Comparison of ENCODE assay signal across 25 mouse cellular contexts in genomic region chr11:65128666-65129065, GRCm38 (mm10). TPM values are rescaled to one million over a fixed set of nuclear protein-coding genes. Genes with fewer than 3 reads are reported as not detected.
DNase-seq lines count a peak whose midpoint lies in the region; ATAC-seq and TF ChIP-seq lines count a peak whose summit lies in the region.
"Had no signal": no experiment of that assay in that cellular context is flagged by ENCODE, and none has a peak within 500 bp of the region (broad histone marks: within the 10 kb centered on the region; RNA-seq: fewer than 3 reads in every experiment).

No protein-coding gene starts in this region.

- no peak for TF ChIP-seq EP300 in stomach, postnatal 0 days (optimal IDR thresholded peaks at IDR 0.05)

- WGBS in kidney, adult 2 months, result 57% methylated on average over 4 of the region's 4 CpGs
- 62% methylated on average over 4 of the region's 4 CpGs for WGBS in kidney, embryonic 14.5 days
- WGBS in stomach, postnatal 0 days, result 43% methylated on average over 4 of the region's 4 CpGs
- 90% methylated on average over 4 of the region's 4 CpGs for WGBS in forebrain, embryonic 11.5 days

- TF ChIP-seq POLR2A in kidney, adult 2 months (IDR thresholded peaks at IDR 0.05; ENCODE audit: low read depth, low read length), result no peak

- no peak overlapping the region for H3K4me2 ChIP-seq in kidney, embryonic 14.5 days (replicated peaks; ENCODE audit: low read depth, low read length)
- H3K4me2 ChIP-seq in stomach, postnatal 0 days (replicated peaks; ENCODE audit: low read depth), result no peak overlapping the region
- no peak overlapping the region for H3K4me2 ChIP-seq in forebrain, embryonic 11.5 days (ENCODE audit: low read depth, low read length, severe bottlenecking)
- H3K4me2 ChIP-seq: hindbrain, embryonic 15.5 days; intestine, embryonic 15.5 days; kidney, embryonic 15.5 days; limb, embryonic 13.5 days; liver, embryonic 12.5 days; midbrain, embryonic 13.5 days had no signal

- no peak overlapping the region for H3K9ac ChIP-seq in kidney, embryonic 14.5 days (ENCODE audit: low read depth, low read length)
- H3K9ac ChIP-seq in stomach, postnatal 0 days (ENCODE audit: low read length), result no peak overlapping the region
- H3K9ac ChIP-seq in forebrain, embryonic 11.5 days (ENCODE audit: low read length), result no peak overlapping the region
- H3K9ac ChIP-seq: forebrain, postnatal 0 days; hindbrain, embryonic 15.5 days; intestine, embryonic 15.5 days; kidney, embryonic 15.5 days; limb, embryonic 13.5 days; liver, embryonic 12.5 days; midbrain, embryonic 13.5 days had no signal

- peak; percentile 14 for DNase-seq in kidney, adult 2 months
- peak; percentile 9 to 13 for DNase-seq in urinary bladder, postnatal 36 days (ENCODE audit: low spot score in 2 of 2)
- DNase-seq in urinary bladder, postnatal 25 days (ENCODE audit: low spot score), result no peak
- peak; percentile 35 for DNase-seq in adrenal gland, postnatal 10 days
- DNase-seq in stomach, postnatal 0 days (ENCODE audit: low spot score), result no peak
- DNase-seq in forebrain, embryonic 11.5 days (ENCODE audit: low spot score), result no peak
- DNase-seq in spleen, postnatal 14 days (ENCODE audit: low spot score in 2 of 2), result no peak
- DNase-seq: cerebellum, adult 9-10 months; forebrain, postnatal 0 days; gastrocnemius, postnatal 25 days; layer of hippocampus, postnatal 36 days had no signal

- H3K27ac ChIP-seq in kidney, adult 2 months (ENCODE audit: insufficient read depth, low read depth, low read length), result no peak overlapping the region
- H3K27ac ChIP-seq in kidney, embryonic 14.5 days (ENCODE audit: low read depth, low read length), result no peak overlapping the region
- no peak overlapping the region for H3K27ac ChIP-seq in stomach, postnatal 0 days (replicated peaks)
- no peak overlapping the region for H3K27ac ChIP-seq in forebrain, embryonic 11.5 days (ENCODE audit: low read depth, low read length)
- H3K27ac ChIP-seq: hindbrain, embryonic 15.5 days; intestine, embryonic 15.5 days; kidney, embryonic 15.5 days; limb, embryonic 13.5 days; liver, embryonic 12.5 days; midbrain, embryonic 13.5 days had no signal

- no peaks in the 10 kb centered on the region; the same call in 1 of the 2 replicates for H3K4me1 ChIP-seq in kidney, adult 2 months (ENCODE audit: control insufficient read depth, insufficient read depth, low read length)
- peaks cover 19% of the 10 kb centered on the region for H3K4me1 ChIP-seq in kidney, embryonic 14.5 days (ENCODE audit: control insufficient read depth, insufficient read depth, low read length)
- H3K4me1 ChIP-seq in stomach, postnatal 0 days (replicated peaks; ENCODE audit: control insufficient read depth, insufficient read depth), result 0 out of 2 replicates have a peak, but pooled peaks cover 2% of the 10 kb centered on the region
- peaks cover 4% of the 10 kb centered on the region; the same call in 1 of the 2 replicates for H3K4me1 ChIP-seq in forebrain, embryonic 11.5 days (replicated peaks; ENCODE audit: control insufficient read depth, insufficient read depth, low read length)
- H3K4me1 ChIP-seq: liver, embryonic 12.5 days; megakaryocyte, embryonic 14.5 days had no signal

- H3K4me3 ChIP-seq in kidney, adult 2 months (ENCODE audit: insufficient read depth, low read depth, low read length), result no peak overlapping the region
- no peak overlapping the region for H3K4me3 ChIP-seq in kidney, embryonic 14.5 days (ENCODE audit: low read length)
- H3K4me3 ChIP-seq in stomach, postnatal 0 days (ENCODE audit: low read depth, low read length), result no peak overlapping the region
- H3K4me3 ChIP-seq in forebrain, embryonic 11.5 days (ENCODE audit: low read depth, low read length), result no peak overlapping the region
- H3K4me3 ChIP-seq: hindbrain, embryonic 15.5 days; intestine, embryonic 15.5 days; kidney, embryonic 15.5 days; limb, embryonic 13.5 days; liver, embryonic 12.5 days; megakaryocyte, embryonic 14.5 days; midbrain, embryonic 13.5 days had no signal

- H3K36me3 ChIP-seq in kidney, adult 2 months (ENCODE audit: control insufficient read depth, insufficient read depth, low read length), result no peaks in the 10 kb centered on the region
- H3K36me3 ChIP-seq in kidney, embryonic 14.5 days (ENCODE audit: control insufficient read depth, insufficient read depth, low read length), result no peaks in the 10 kb centered on the region
- no peaks in the 10 kb centered on the region for H3K36me3 ChIP-seq in stomach, postnatal 0 days (ENCODE audit: control insufficient read depth, insufficient read depth, low read length)
- H3K36me3 ChIP-seq in forebrain, embryonic 11.5 days (ENCODE audit: control insufficient read depth, insufficient read depth, low read length), result no peaks in the 10 kb centered on the region
- H3K36me3 ChIP-seq: hindbrain, embryonic 15.5 days; intestine, embryonic 15.5 days; kidney, embryonic 15.5 days; limb, embryonic 13.5 days; liver, embryonic 12.5 days; midbrain, embryonic 13.5 days had no signal

- ATAC-seq in kidney, embryonic 14.5 days (ENCODE audit: low FRiP score, low TSS enrichment), result no peak
- peak; percentile 77 for ATAC-seq in stomach, postnatal 0 days (ENCODE audit: low FRiP score, low TSS enrichment)
- no peak for ATAC-seq in forebrain, embryonic 11.5 days (replicated peaks; ENCODE audit: low FRiP score)
- ATAC-seq: forebrain, postnatal 0 days; intestine, embryonic 15.5 days; liver, embryonic 12.5 days; midbrain, embryonic 13.5 days had no signal

- no peaks in the 10 kb centered on the region for H3K9me3 ChIP-seq in kidney, embryonic 14.5 days (ENCODE audit: control insufficient read depth, low read length)
- H3K9me3 ChIP-seq in stomach, postnatal 0 days (ENCODE audit: control insufficient read depth, low read length), result no peaks in the 10 kb centered on the region
- no peaks in the 10 kb centered on the region for H3K9me3 ChIP-seq in forebrain, embryonic 11.5 days (ENCODE audit: control insufficient read depth, low read length)
- H3K9me3 ChIP-seq: hindbrain, embryonic 15.5 days; intestine, embryonic 15.5 days; kidney, embryonic 15.5 days; limb, embryonic 13.5 days; liver, embryonic 12.5 days; midbrain, embryonic 13.5 days had no signal

- no peaks in the 10 kb centered on the region for H3K27me3 ChIP-seq in kidney, adult 2 months (replicated peaks; ENCODE audit: control insufficient read depth, insufficient read depth, low read length)
- no peaks in the 10 kb centered on the region for H3K27me3 ChIP-seq in kidney, embryonic 14.5 days (ENCODE audit: control insufficient read depth, insufficient read depth, low read length)
- no peaks in the 10 kb centered on the region for H3K27me3 ChIP-seq in stomach, postnatal 0 days (ENCODE audit: control insufficient read depth, insufficient read depth, low read length)
- no peaks in the 10 kb centered on the region for H3K27me3 ChIP-seq in forebrain, embryonic 11.5 days (ENCODE audit: control insufficient read depth, insufficient read depth, low read length)
- H3K27me3 ChIP-seq: hindbrain, embryonic 15.5 days; intestine, embryonic 15.5 days; kidney, embryonic 15.5 days; limb, embryonic 13.5 days; liver, embryonic 12.5 days; megakaryocyte, embryonic 14.5 days; midbrain, embryonic 13.5 days had no signal

- TF ChIP-seq CTCF in kidney, adult 2 months (conservative IDR thresholded peaks at IDR 0.05; ENCODE audit: insufficient read depth, insufficient read length, low read depth, low read length), result no peak
- TF ChIP-seq CTCF in stomach, postnatal 0 days (IDR thresholded peaks at IDR 0.05; ENCODE audit: low read depth), result no peak

RNA-seq across cellular contexts. Expression of gene 1700086D15Rik, which starts 31.0 kb away (rescaled TPM):
- 0.09 and 0.11 TPM in 2 replicates for polyA plus RNA-seq in kidney, adult 2 months (2012; rRNA removed)
- not detected in 2 replicates for polyA plus RNA-seq in kidney, embryonic 14.5 days (2014; fragmentation: Nextera tagmentation; extraction: Ambion mirVana)
- total RNA-seq in adrenal gland, postnatal 10 days (2021), result under 1 TPM; 0.24 to 0.36 TPM
- 0.12 TPM in 1 of 2 replicates, not detected in the other for polyA plus RNA-seq in stomach, postnatal 0 days (2015; fragmentation: Nextera tagmentation; extraction: Ambion mirVana)
- not detected in 2 replicates for polyA plus RNA-seq in forebrain, embryonic 11.5 days (2014; fragmentation: Nextera tagmentation; extraction: Ambion mirVana)
- total RNA-seq: gastrocnemius, postnatal 25 days; hematopoietic stem cell, adult 5-6 weeks; monocyte, adult 5-6 weeks; neutrophil, adult 5-6 weeks had no signal
- polyA plus RNA-seq: embryonic facial prominence, embryonic 14.5 days; heart, embryonic 16.5 days; hindbrain, embryonic 15.5 days; intestine, embryonic 15.5 days; kidney, embryonic 15.5 days; liver, embryonic 12.5 days; midbrain, embryonic 13.5 days; small intestine, adult 2 months had no signal

RNA-seq across cellular contexts. Expression of gene Arhgap44, which starts 34.1 kb away (rescaled TPM):
- polyA plus RNA-seq in kidney, adult 2 months (2012; rRNA removed), result 5.0 and 6.7 TPM in 2 replicates
- polyA plus RNA-seq in kidney, embryonic 14.5 days (2014; fragmentation: Nextera tagmentation; extraction: Ambion mirVana), result 7.2 TPM in 2 replicates
- total RNA-seq in adrenal gland, postnatal 10 days (2021), result 1 to 10 TPM; 7.5 to 8.7 TPM
- polyA plus RNA-seq in stomach, postnatal 0 days (2015; fragmentation: Nextera tagmentation; extraction: Ambion mirVana), result 2.9 and 3.1 TPM in 2 replicates
- polyA plus RNA-seq in forebrain, embryonic 11.5 days (2014; fragmentation: Nextera tagmentation; extraction: Ambion mirVana), result 4.5 and 4.8 TPM in 2 replicates
- total RNA-seq: hematopoietic stem cell, adult 5-6 weeks; monocyte, adult 5-6 weeks; neutrophil, adult 5-6 weeks had no signal

Comparison
In these comparisons a context has a peak if more than half of its experiments do, and no peak if none do; other contexts are left out.
1. DNase-seq: peak in kidney, adult 2 months (single experiment), urinary bladder, postnatal 36 days (2 of 2) and adrenal gland, postnatal 10 days (single experiment); none in urinary bladder, postnatal 25 days (single experiment), stomach, postnatal 0 days (single experiment), forebrain, embryonic 11.5 days (single experiment) and spleen, postnatal 14 days (0 of 2).